Mouse (Mus musculus) olfactory bulb, adult 2 months (tissue): Measurements from ENCODE around the gene Tgfb2. TPM values are rescaled to one million over a fixed set of nuclear protein-coding genes. Genes with fewer than 3 reads are reported as not detected.

Source experiments
- H3K27ac ChIP-seq: fragments of 200-500 bp; 2 replicates; pipeline ENCODE4 v1.5.1; 2012; ENCODE audit warnings: low read depth, low read length; ENCODE audit not compliant: insufficient read depth
- H3K4me1 ChIP-seq: fragments of 200-500 bp; 2 replicates; pipeline ENCODE4 v1.6.1; 2012; ENCODE audit warnings: low read length; ENCODE audit not compliant: control insufficient read depth, insufficient read depth
- H3K4me3 ChIP-seq: fragments of 200-500 bp; 2 replicates; pipeline ENCODE4 v1.5.1; 2012; ENCODE audit warnings: mild to moderate bottlenecking, low read depth, low read length, moderate library complexity; ENCODE audit not compliant: insufficient read depth
- CTCF ChIP-seq: fragments of 200-500 bp; IDR thresholded peaks from 2 replicates; pipeline ENCODE4 v1.5.1; 2012; ENCODE audit warnings: low read depth, mild to moderate bottlenecking, low read length, moderate library complexity; ENCODE audit not compliant: insufficient read depth
- POLR2A ChIP-seq: fragments of 200-500 bp; IDR thresholded peaks from 2 replicates; pipeline ENCODE4 v1.6.1; 2012; ENCODE audit warnings: mild to moderate bottlenecking, low read depth, low read length, moderate library complexity; ENCODE audit not compliant: insufficient read depth
- WGBS: fragments of 180-500 bp; shearing (Covaris S2); methylation state at CpG from one replicate; pipeline ENCODE4 v1.1.7; 2018; 5-methylcytosine and 5-hydroxymethylcytosine counted together
- polyA plus RNA-seq: library from polyadenylated mRNA; stranded (reverse); fragments of >200 nt; gene quantifications from 2 replicates; pipeline ENCODE4 v1.2.4, GENCODE M21; 2012; ENCODE audit warnings: low replicate concordance; ENCODE audit not compliant: missing spikeins, insufficient read depth, insufficient read length

The Tgfb2 gene
- polyA plus RNA-seq, 1 experiment: not detected

GRCm38 (mm10) chr1:186610481-186610880 lies 95.3 kb downstream of the Tgfb2 start:
- Histone ChIP-seq H3K4me3 (no peak overlapping the region), H3K27ac (no peak overlapping the region), H3K4me1 (no peaks in the 10 kb centered on the region)
- no peak for TF ChIP-seq POLR2A
- TF ChIP-seq CTCF: no peak
- 89% methylated on average over 5 of the region's 5 CpGs for WGBS

DNA sequence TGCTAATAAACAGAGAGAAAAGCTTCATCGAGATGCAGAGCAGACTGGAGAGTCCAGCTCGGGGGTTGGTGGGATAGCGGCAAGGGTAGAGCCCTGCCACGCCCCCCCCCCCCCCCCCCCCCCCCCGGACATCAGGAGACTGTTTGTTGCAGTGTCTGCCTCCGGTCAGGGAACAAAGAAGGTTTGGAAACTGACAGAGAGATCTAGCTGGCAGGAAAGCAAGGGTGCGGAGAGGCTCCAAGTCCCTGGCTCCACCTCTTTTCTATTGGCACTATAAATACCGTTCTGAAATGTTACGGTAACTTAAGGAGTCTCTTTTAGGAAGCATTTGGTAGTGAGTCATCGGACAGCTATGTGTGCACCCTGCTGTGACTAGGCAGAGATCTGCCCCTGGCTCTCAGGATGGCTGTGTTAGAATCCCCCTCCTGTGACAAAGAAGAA lies 96.0 kb downstream of the Tgfb2 start:
- H3K4me1 ChIP-seq: no peaks in the 10 kb centered on the region
- TF ChIP-seq CTCF: no peak
- TF ChIP-seq POLR2A: no peak
- 1% methylated on average over 9 of the region's 10 CpGs for WGBS
- no peak overlapping the region for H3K4me3 ChIP-seq
- no peak overlapping the region for H3K27ac ChIP-seq

- no peaks in the 10 kb centered on the region for H3K4me1 ChIP-seq
- no peak overlapping the region for H3K4me3 ChIP-seq
- TF ChIP-seq CTCF (no peak), POLR2A (no peak)
- WGBS: 54% methylated on average over 3 of the region's 3 CpGs
- no peak overlapping the region for H3K27ac ChIP-seq
These were observed 97.7 kb downstream of the Tgfb2 start for GRCm38 (mm10) chr1:186608116-186608515.

GRCm38 (mm10) chr1:186605635-186606034 lies 100.2 kb downstream of the Tgfb2 start:
- no peak overlapping the region for H3K4me3 ChIP-seq
- no peak for TF ChIP-seq CTCF
- no peak for TF ChIP-seq POLR2A
- 71% methylated on average over 2 of the region's 2 CpGs for WGBS
- no peaks in the 10 kb centered on the region for H3K4me1 ChIP-seq
- no peak overlapping the region for H3K27ac ChIP-seq

DNA sequence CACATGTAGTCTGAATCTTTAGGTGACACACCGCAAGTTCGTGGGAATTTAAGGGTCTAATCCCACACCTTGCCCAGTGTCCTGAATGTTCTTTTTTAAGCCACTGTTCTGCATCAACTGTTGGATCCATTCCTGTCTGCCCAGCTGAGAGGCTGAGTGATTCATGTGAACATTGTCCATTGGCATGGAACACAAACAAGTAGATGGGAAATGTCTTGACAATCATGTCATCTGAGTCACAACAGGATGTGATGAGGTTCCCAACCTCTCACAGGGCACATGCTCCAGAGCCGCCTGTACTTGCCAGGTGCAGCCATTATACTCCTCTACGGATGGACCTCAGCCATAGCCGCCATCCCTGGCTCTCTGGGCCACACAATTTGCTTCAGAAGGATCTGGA lies 101.7 kb downstream of the Tgfb2 start:
- no peak overlapping the region for H3K27ac ChIP-seq
- H3K4me3 ChIP-seq: no peak overlapping the region
- TF ChIP-seq POLR2A: no peak
- no peak for TF ChIP-seq CTCF
- 96% methylated on average over 5 of the region's 5 CpGs for WGBS
- no peaks in the 10 kb centered on the region for H3K4me1 ChIP-seq

GRCm38 (mm10) chr1:186588226-186588625 lies 117.6 kb downstream of the Tgfb2 start:
- Histone ChIP-seq H3K27ac (no peak overlapping the region), H3K4me1 (peaks cover 7% of the 10 kb centered on the region), H3K4me3 (no peak overlapping the region)
- TF ChIP-seq POLR2A: no peak
- TF ChIP-seq CTCF: no peak
- 91% methylated on average over 2 of the region's 2 CpGs for WGBS

- H3K4me3 ChIP-seq: no peak overlapping the region
- WGBS: 74% methylated on average over 8 of the region's 8 CpGs
- TF ChIP-seq POLR2A: no peak
- TF ChIP-seq CTCF: no peak
- no peak overlapping the region for H3K27ac ChIP-seq
- H3K4me1 ChIP-seq: peaks cover 7% of the 10 kb centered on the region
These were observed 118.6 kb downstream of the Tgfb2 start for GRCm38 (mm10) chr1:186587065-186587804.

- H3K4me3 ChIP-seq: no peak overlapping the region
- no peak for TF ChIP-seq CTCF
- TF ChIP-seq POLR2A: no peak
- no peak overlapping the region for H3K27ac ChIP-seq
- WGBS: 70% methylated on average over 2 of the region's 2 CpGs
- H3K4me1 ChIP-seq: peaks cover 7% of the 10 kb centered on the region
These were observed 120.1 kb downstream of the Tgfb2 start for GRCm38 (mm10) chr1:186585571-186586164.

DNA sequence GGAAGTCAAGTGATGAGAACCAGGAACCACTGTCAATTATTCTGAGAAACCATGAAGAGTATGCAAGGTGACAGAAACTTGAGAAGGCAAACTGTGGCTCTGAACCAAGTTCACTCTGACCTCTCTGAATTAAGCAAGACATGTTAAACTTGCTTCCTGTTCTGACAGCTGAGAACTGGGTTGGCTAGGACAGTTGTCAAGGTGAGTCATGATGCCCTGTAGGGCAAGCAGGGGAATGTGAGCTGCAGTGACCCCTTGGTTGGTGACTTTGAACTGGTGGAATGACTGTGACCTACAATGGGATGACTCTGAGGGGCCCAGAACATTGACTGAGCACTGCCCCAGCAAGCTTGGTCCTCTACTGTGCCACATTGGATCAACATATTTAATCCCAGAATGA lies 121.9 kb downstream of the Tgfb2 start:
- H3K4me3 ChIP-seq: no peak overlapping the region
- H3K4me1 ChIP-seq: peaks cover 7% of the 10 kb centered on the region
- TF ChIP-seq POLR2A: no peak
- no peak for TF ChIP-seq CTCF
- H3K27ac ChIP-seq: no peak overlapping the region
